Mouse (Mus musculus): ENCODE results near the gene Zcchc3. TPM values are rescaled to one million over a fixed set of nuclear protein-coding genes. Genes with fewer than 3 reads are reported as not detected.

Zcchc3 gene
- total and polyA plus RNA-seq, 2 experiments from 2014 or later: 15.2 to 16.6 TPM

GRCm38 (mm10) chr2:152413158-152413764, 1.6 kb downstream of the Zcchc3 start:
- H3K36me3 ChIP-seq (ENCODE audit: insufficient read depth, low read length): no peaks in the 10 kb centered on the region
- no peak for TF ChIP-seq CTCF (IDR thresholded peaks at IDR 0.05)
- 2% methylated on average over 21 of the region's 21 CpGs for WGBS

DNA sequence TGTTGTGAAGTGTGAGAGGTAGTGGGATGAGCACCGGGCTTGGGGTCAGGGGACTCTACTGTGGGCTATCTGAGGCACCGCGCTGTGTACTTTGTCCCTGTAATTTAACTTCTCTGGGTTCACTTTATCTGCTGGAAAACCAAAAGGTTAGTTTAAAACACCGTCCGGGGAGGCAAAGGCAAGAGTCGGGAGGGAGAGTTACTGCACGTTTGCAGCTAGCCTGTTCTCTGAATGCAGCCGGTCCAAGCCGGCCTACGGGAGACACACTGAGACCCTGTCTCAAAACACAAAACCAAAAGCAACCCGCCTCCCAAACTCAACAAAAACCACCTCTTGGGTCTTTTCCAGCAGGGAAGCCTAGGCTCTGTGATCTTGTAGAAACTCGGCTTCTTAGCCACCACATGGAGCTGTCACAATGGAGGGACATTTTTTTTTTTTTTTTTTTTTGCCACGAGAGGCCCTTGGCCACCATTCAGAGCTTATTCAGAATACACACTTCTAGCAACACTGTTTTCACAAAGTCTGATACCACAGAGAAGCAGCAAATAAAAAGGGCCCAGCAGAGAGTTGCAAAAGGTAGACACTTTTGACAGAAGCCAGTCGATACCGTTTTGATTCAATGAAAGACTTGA, 2.2 kb downstream of the Zcchc3 start:
- 5% methylated on average over 15 of the region's 15 CpGs for WGBS
- H3K4me1 ChIP-seq (ENCODE audit: insufficient read depth, low read length): peaks cover 11% of the 10 kb centered on the region; the same call in 1 of the 2 replicates

More at GRCm38 (mm10) chr2:152413158-152413764, 1.6 kb downstream of the Zcchc3 start:
- peak overlapping the region; percentile 69 for H3K4me3 ChIP-seq (ENCODE audit: low read depth, low read length)
- H3K4me1 ChIP-seq (ENCODE audit: insufficient read depth, low read length): peaks cover 11% of the 10 kb centered on the region; the same call in 1 of the 2 replicates
- DNase-seq (ENCODE audit: low spot score): no peak
- ATAC-seq (ENCODE audit: low FRiP score): no peak
- H3K4me2 ChIP-seq (ENCODE audit: low read depth, low read length, poor library complexity, severe bottlenecking): peak overlapping the region; percentile 78
- peak overlapping the region; percentile 90 for H3K9ac ChIP-seq (replicated peaks; ENCODE audit: low read length, poor library complexity, severe bottlenecking)
- no peaks in the 10 kb centered on the region for H3K27me3 ChIP-seq (ENCODE audit: insufficient read depth, low read length)
- peak overlapping the region; percentile 96 for H3K27ac ChIP-seq (ENCODE audit: low read depth, low read length)
- H3K9me3 ChIP-seq (ENCODE audit: low read length): no peaks in the 10 kb centered on the region

GRCm38 (mm10) chr2:152411471-152411870, 3.4 kb downstream of the Zcchc3 start:
- no peak for ATAC-seq (ENCODE audit: low FRiP score)

More for the DNA sequence above, 2.2 kb downstream of the Zcchc3 start:
- peak overlapping the region; percentile 69 for H3K4me3 ChIP-seq (ENCODE audit: low read depth, low read length)
- H3K36me3 ChIP-seq (ENCODE audit: insufficient read depth, low read length): no peaks in the 10 kb centered on the region
- no peaks in the 10 kb centered on the region for H3K9me3 ChIP-seq (ENCODE audit: low read length)
- ATAC-seq (ENCODE audit: low FRiP score): no peak
- H3K27ac ChIP-seq (ENCODE audit: low read depth, low read length): peak overlapping the region; percentile 51; the same call in 1 of the 2 replicates
- no peak overlapping the region; the same call in 1 of the 2 replicates for H3K9ac ChIP-seq (replicated peaks; ENCODE audit: low read length, poor library complexity, severe bottlenecking)
- H3K27me3 ChIP-seq (ENCODE audit: insufficient read depth, low read length): no peaks in the 10 kb centered on the region
- peak overlapping the region; percentile 78 for H3K4me2 ChIP-seq (ENCODE audit: low read depth, low read length, poor library complexity, severe bottlenecking)
- no peak for TF ChIP-seq CTCF (IDR thresholded peaks at IDR 0.05)
- DNase-seq (ENCODE audit: low spot score): peak; percentile 55

DNA sequence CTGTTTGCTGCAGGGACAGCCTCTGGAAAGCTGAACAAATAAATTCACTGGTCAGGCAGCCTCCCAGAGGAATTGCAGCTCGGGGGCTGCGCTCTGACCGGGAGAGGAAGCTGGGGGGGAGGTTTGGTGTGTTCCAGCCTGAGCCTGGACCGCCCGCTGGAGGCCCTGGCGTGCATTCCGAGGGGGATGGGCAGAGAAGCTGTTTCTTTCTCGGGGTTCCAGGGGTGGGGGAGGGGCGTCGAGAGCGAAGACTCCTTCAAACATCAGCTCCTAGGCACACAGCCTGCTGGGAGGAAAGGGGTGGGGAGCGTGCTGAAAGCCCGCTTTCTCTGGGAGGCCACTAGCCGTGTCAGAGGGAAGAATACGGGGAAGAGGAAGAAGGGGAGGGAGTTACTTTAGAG, 3.9 kb downstream of the Zcchc3 start:
- peak overlapping the region; percentile 33 for H3K4me2 ChIP-seq (ENCODE audit: low read depth, low read length, poor library complexity, severe bottlenecking)
- H3K9ac ChIP-seq (replicated peaks; ENCODE audit: low read length, poor library complexity, severe bottlenecking): no peak overlapping the region
- peaks cover 11% of the 10 kb centered on the region; the same call in 1 of the 2 replicates for H3K4me1 ChIP-seq (ENCODE audit: insufficient read depth, low read length)
- H3K4me3 ChIP-seq (ENCODE audit: low read depth, low read length): peak overlapping the region; percentile 11; the same call in 1 of the 2 replicates
- H3K27ac ChIP-seq (ENCODE audit: low read depth, low read length): peak overlapping the region; percentile 77
- DNase-seq (ENCODE audit: low spot score) (peak; percentile 86), ATAC-seq (ENCODE audit: low FRiP score) (peak; percentile 31)
- H3K27me3 ChIP-seq (ENCODE audit: insufficient read depth, low read length): no peaks in the 10 kb centered on the region
- no peaks in the 10 kb centered on the region for H3K9me3 ChIP-seq (ENCODE audit: low read length)
- WGBS: 3% methylated on average over 15 of the region's 15 CpGs
- TF ChIP-seq CTCF (IDR thresholded peaks at IDR 0.05): no peak; the same call in 1 of the 2 replicates
- no peaks in the 10 kb centered on the region for H3K36me3 ChIP-seq (ENCODE audit: insufficient read depth, low read length)

More at GRCm38 (mm10) chr2:152411471-152411870, 3.4 kb downstream of the Zcchc3 start:
- Histone ChIP-seq H3K9ac (replicated peaks; ENCODE audit: low read length, poor library complexity, severe bottlenecking) (0 out of 2 replicates have a peak overlapping the region, but pooled peaks have one; percentile 29), H3K4me2 (ENCODE audit: low read depth, low read length, poor library complexity, severe bottlenecking) (peak overlapping the region; percentile 33), H3K36me3 (ENCODE audit: insufficient read depth, low read length) (no peaks in the 10 kb centered on the region), H3K9me3 (ENCODE audit: low read length) (no peaks in the 10 kb centered on the region), H3K4me3 (ENCODE audit: low read depth, low read length) (peak overlapping the region; percentile 11; the same call in 1 of the 2 replicates), H3K4me1 (ENCODE audit: insufficient read depth, low read length) (peaks cover 11% of the 10 kb centered on the region; the same call in 1 of the 2 replicates), H3K27ac (ENCODE audit: low read depth, low read length) (peak overlapping the region; percentile 77), H3K27me3 (ENCODE audit: insufficient read depth, low read length) (no peaks in the 10 kb centered on the region)
- 13% methylated on average over 7 of the region's 7 CpGs for WGBS
- no peak for DNase-seq (ENCODE audit: low spot score)
- no peak for TF ChIP-seq CTCF (IDR thresholded peaks at IDR 0.05)

DNA sequence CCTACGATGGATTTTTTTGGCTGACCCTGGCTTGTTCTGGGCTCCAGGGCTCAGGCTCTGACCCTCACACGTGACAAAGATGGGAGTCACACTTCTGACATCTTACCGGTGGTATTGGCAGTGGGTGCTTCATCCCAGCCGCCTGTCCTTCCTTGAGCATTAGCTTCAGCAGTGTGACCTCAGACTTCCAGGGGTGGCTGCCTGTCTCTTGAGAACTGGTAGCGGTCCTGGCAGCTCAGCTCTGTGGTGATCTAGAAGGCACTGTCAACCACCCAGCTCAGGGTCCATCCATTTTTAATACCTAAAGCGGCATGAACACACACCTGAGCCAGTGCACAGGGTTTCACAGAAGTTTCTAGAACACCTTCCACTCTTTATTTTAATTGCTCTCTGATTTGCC, 5.0 kb downstream of the Zcchc3 start:
- H3K27me3 ChIP-seq (ENCODE audit: insufficient read depth, low read length): no peaks in the 10 kb centered on the region
- H3K4me2 ChIP-seq (ENCODE audit: low read depth, low read length, poor library complexity, severe bottlenecking): no peak overlapping the region
- no peaks in the 10 kb centered on the region for H3K36me3 ChIP-seq (ENCODE audit: insufficient read depth, low read length)
- ATAC-seq (ENCODE audit: low FRiP score): no peak
- no peak for TF ChIP-seq CTCF (IDR thresholded peaks at IDR 0.05)
- H3K4me3 ChIP-seq (ENCODE audit: low read depth, low read length): no peak overlapping the region
- WGBS: 80% methylated on average over 6 of the region's 6 CpGs
- peaks cover 14% of the 10 kb centered on the region; the same call in 1 of the 2 replicates for H3K4me1 ChIP-seq (ENCODE audit: insufficient read depth, low read length)
- no peak for DNase-seq (ENCODE audit: low spot score)
- H3K9ac ChIP-seq (replicated peaks; ENCODE audit: low read length, poor library complexity, severe bottlenecking): no peak overlapping the region
- H3K9me3 ChIP-seq (ENCODE audit: low read length): no peaks in the 10 kb centered on the region
- no peak overlapping the region for H3K27ac ChIP-seq (ENCODE audit: low read depth, low read length)

GRCm38 (mm10) chr2:152406126-152406525, 8.7 kb downstream of the Zcchc3 start:
- no peaks in the 10 kb centered on the region for H3K27me3 ChIP-seq (ENCODE audit: insufficient read depth, low read length)
- H3K27ac ChIP-seq (ENCODE audit: low read depth, low read length): peak overlapping the region; percentile 65
- WGBS: under 1% methylated on average over 19 of the region's 19 CpGs
- 0 out of 2 replicates have a peak overlapping the region, but pooled peaks have one; percentile 19 for H3K9ac ChIP-seq (replicated peaks; ENCODE audit: low read length, poor library complexity, severe bottlenecking)
- H3K4me3 ChIP-seq (ENCODE audit: low read depth, low read length): peak overlapping the region; percentile 32
- no peaks in the 10 kb centered on the region for H3K36me3 ChIP-seq (ENCODE audit: insufficient read depth, low read length)
- DNase-seq (ENCODE audit: low spot score) (peak; percentile 97), ATAC-seq (ENCODE audit: low FRiP score) (peak; percentile 96)
- H3K4me2 ChIP-seq (ENCODE audit: low read depth, low read length, poor library complexity, severe bottlenecking): peak overlapping the region; percentile 58
- H3K4me1 ChIP-seq (ENCODE audit: insufficient read depth, low read length): peaks cover 9% of the 10 kb centered on the region; the same call in 1 of the 2 replicates
- H3K9me3 ChIP-seq (ENCODE audit: low read length): no peaks in the 10 kb centered on the region
- TF ChIP-seq CTCF (IDR thresholded peaks at IDR 0.05): peak; percentile 33
